Mouse (Mus musculus): ENCODE results near the gene Gm10031. TPM values are rescaled to one million over a fixed set of nuclear protein-coding genes. Genes with fewer than 3 reads are reported as not detected.
"Not testable (repeated sequence)": the region's sequence is repeated elsewhere in the genome, so short reads cannot be mapped to it uniquely, and the experiment has no call there.

Gm10031 gene
- polyA plus RNA-seq (2017; shearing (Covaris generic)) = 1 to 10 TPM in 1 of 2 experiments, under 1 TPM in 1; 0.66 to 4.8 TPM

GRCm38 (mm10) chr1:156523842-156524241, at the start of gene Gm10031:
Gene Gm10031 (plus strand): TSS chr1:156524012.
- ATAC-seq = peak; percentile 42

- ATAC-seq = no peak
Observed at GRCm38 (mm10) chr1:156474854-156475253, 49.0 kb upstream of the Gm10031 start.

- no peak for ATAC-seq
Observed at GRCm38 (mm10) chr1:156476016-156476415, 47.8 kb upstream of the Gm10031 start.

- ATAC-seq = no peak
Observed at GRCm38 (mm10) chr1:156476535-156476934, 47.3 kb upstream of the Gm10031 start.

GRCm38 (mm10) chr1:156481826-156482225, 42.0 kb upstream of the Gm10031 start:
- no peak for ATAC-seq

GRCm38 (mm10) chr1:156487498-156487897, 36.3 kb upstream of the Gm10031 start:
- no peak for ATAC-seq

- ATAC-seq = no peak
Observed at GRCm38 (mm10) chr1:156488031-156488430, 35.8 kb upstream of the Gm10031 start.

GRCm38 (mm10) chr1:156491226-156491796, 32.5 kb upstream of the Gm10031 start:
- ATAC-seq = no peak

- ATAC-seq = no peak
Observed at GRCm38 (mm10) chr1:156495025-156495424, 28.8 kb upstream of the Gm10031 start.

GRCm38 (mm10) chr1:156496910-156497309, 26.9 kb upstream of the Gm10031 start:
- ATAC-seq = no peak

GRCm38 (mm10) chr1:156504945-156505523, 18.8 kb upstream of the Gm10031 start:
- no peak for ATAC-seq

GRCm38 (mm10) chr1:156505901-156506300, 17.9 kb upstream of the Gm10031 start:
- ATAC-seq = no peak

GRCm38 (mm10) chr1:156507753-156508152, 16.1 kb upstream of the Gm10031 start:
- no peak for ATAC-seq

- no peak for ATAC-seq
Observed at GRCm38 (mm10) chr1:156520136-156520780, 3.6 kb upstream of the Gm10031 start.

GRCm38 (mm10) chr1:156521796-156522517, 1.9 kb upstream of the Gm10031 start:
- peak; percentile 87 for ATAC-seq

- ATAC-seq = not testable (repeated sequence)
Observed at GRCm38 (mm10) chr1:156532476-156533175, 8.8 kb downstream of the Gm10031 start.

GRCm38 (mm10) chr1:156533483-156533882, 9.7 kb downstream of the Gm10031 start:
- ATAC-seq = no peak

GRCm38 (mm10) chr1:156533911-156534310, 10.1 kb downstream of the Gm10031 start:
- no peak for ATAC-seq

- no peak for ATAC-seq
Observed at GRCm38 (mm10) chr1:156537031-156537430, 13.2 kb downstream of the Gm10031 start.

- ATAC-seq = no peak
Observed at GRCm38 (mm10) chr1:156537701-156538100, 13.9 kb downstream of the Gm10031 start.

GRCm38 (mm10) chr1:156538382-156538781, 14.6 kb downstream of the Gm10031 start:
- ATAC-seq = peak; percentile 71

- peak; percentile 56 for ATAC-seq
Observed at GRCm38 (mm10) chr1:156539787-156540560, 16.2 kb downstream of the Gm10031 start.

Data from CD4-positive, CD25-positive, alpha-beta regulatory T cell, adult 4 months (primary cell).